Mouse (Mus musculus) left cerebral cortex, adult 2 months (tissue): Measurements from ENCODE around the gene Dlx1. TPM values are rescaled to one million over a fixed set of nuclear protein-coding genes. Genes with fewer than 3 reads are reported as not detected.

Source experiments
- DNase-seq, 2 experiments: peaks; one replicate each; pipeline ENCODE4 v3.0.0; 2021 to 2022; ENCODE audit warnings: low spot score in 2 of 2, mixed read lengths in 1 of 2; ENCODE audit errors: extremely low spot score in 1 of 2
- H3K27ac ChIP-seq: fragments of 200-600 bp; 2 replicates; pipeline ENCODE4 v1.8.1; 2022
- H3K4me3 ChIP-seq: fragments of 200-600 bp; 2 replicates; pipeline ENCODE4 v1.8.1; 2022
- CTCF ChIP-seq: fragments of 200-600 bp; IDR thresholded peaks from 2 replicates; pipeline ENCODE4 v1.8.1; 2022; ENCODE audit warnings: antibody characterized with exemption, mild to moderate bottlenecking, moderate library complexity
- intact Hi-C: fragments of 180-260 bp; cut with DNase I; formaldehyde crosslinking; loops from one replicate; pipeline ENCODE4 v1.15.1; 2025
- total RNA-seq, 2 experiments: library from RNA; stranded (reverse); gene quantifications; 2 replicates each; pipeline ENCODE4 v1.2.3; 2021

Gene Dlx1
- total RNA-seq, 2 experiments from 2014 or later = 21.1 to 25.3 TPM

DNA sequence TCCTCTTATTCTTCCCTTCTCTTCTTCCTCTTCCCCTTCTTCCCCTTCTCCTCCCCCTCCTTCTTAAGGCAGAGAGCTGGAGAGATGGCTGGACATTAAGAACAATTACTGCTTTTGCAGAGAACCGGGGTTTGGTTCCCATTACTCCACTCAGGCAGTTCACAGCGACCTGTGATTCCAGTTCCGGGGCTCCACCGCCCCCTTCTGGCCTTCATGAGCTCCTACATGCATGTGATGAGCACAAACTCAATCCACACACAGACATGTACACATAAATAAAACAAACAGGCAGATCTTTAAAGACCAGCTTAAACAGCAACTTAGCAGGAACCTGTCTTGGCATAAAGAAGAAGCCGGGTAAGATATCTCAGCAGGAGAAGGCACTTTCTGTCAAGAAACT lies 28.2 kb downstream of the Dlx1 start:
- no peak overlapping the region for H3K27ac ChIP-seq
- no peak overlapping the region for H3K4me3 ChIP-seq
- intact Hi-C loops = loop anchor here (10.0 kb wide), 1 partner anchor 401 kb away; no protein-coding TSS in a partner anchor
- no peak; the same call in none of the 2 replicates for TF ChIP-seq CTCF
- DNase-seq = no peak

DNA sequence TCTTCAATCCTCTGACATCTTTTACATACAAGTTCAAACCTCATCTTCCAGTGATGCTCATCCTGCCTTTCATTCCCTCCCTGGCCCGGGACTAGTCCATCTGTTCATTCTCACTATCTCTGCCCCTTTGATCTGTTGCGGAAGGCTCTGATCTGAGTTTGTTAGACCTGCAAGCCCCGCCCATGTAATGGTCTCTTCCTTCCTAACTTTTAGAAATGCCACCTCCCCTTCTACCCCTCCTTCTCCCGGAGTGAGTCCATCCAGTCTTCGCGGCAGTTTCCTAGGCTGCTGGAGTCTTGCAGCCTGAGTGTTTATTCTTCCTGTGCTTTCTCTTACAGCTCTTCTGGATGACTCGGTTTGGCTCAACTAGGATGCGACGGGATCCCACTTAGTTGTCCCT lies 38.6 kb downstream of the Dlx1 start:
- TF ChIP-seq CTCF = no peak
- intact Hi-C loops = no loop called here
- DNase-seq = no peak
- no peak overlapping the region for H3K4me3 ChIP-seq
- no peak overlapping the region for H3K27ac ChIP-seq

DNA sequence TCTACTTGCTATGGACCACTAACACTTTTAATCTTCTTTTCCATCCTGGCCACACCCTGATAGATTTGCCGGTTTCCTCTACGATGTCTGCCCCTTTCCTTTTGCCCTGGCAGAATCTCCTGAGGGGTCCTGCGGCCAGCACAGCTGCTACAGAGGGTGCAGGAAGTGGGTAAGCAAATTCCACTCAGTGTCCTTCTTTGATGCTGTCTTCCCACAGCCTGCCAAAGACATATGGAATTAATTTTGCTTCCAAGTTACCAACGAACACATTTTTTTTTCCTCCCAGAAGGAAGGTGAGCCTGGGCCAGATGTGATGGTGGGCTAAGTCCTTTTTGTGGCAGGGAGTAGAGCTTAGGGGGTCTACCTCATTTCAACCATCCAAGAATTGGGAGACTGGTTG lies 45.8 kb downstream of the Dlx1 start:
- TF ChIP-seq CTCF = no peak
- no peak overlapping the region for H3K27ac ChIP-seq
- no peak for DNase-seq
- no peak overlapping the region for H3K4me3 ChIP-seq
- intact Hi-C loops = no loop called here

DNA sequence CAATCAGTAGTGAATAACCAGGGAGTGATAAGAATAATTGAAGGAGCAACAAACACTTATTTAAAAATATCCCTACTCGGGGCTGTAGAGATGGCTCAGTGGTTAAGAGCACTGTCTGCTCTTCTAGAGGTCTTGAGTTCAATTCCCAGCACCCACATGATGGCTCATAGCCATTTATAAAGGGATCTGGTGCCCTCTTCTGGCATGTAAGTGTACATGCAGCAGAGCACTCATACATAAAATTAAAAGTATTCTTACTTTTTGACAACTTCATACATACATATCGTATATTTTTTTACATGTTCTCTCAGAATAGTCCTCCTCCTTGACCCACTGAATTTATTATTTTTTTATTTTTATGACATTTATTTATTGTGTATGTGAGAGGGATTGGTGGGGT lies 49.1 kb downstream of the Dlx1 start:
- intact Hi-C loops = no loop called here
- Histone ChIP-seq H3K4me3 (no peak overlapping the region), H3K27ac (no peak overlapping the region)
- TF ChIP-seq CTCF = no peak; the same call in none of the 2 replicates
- DNase-seq = no peak

DNA sequence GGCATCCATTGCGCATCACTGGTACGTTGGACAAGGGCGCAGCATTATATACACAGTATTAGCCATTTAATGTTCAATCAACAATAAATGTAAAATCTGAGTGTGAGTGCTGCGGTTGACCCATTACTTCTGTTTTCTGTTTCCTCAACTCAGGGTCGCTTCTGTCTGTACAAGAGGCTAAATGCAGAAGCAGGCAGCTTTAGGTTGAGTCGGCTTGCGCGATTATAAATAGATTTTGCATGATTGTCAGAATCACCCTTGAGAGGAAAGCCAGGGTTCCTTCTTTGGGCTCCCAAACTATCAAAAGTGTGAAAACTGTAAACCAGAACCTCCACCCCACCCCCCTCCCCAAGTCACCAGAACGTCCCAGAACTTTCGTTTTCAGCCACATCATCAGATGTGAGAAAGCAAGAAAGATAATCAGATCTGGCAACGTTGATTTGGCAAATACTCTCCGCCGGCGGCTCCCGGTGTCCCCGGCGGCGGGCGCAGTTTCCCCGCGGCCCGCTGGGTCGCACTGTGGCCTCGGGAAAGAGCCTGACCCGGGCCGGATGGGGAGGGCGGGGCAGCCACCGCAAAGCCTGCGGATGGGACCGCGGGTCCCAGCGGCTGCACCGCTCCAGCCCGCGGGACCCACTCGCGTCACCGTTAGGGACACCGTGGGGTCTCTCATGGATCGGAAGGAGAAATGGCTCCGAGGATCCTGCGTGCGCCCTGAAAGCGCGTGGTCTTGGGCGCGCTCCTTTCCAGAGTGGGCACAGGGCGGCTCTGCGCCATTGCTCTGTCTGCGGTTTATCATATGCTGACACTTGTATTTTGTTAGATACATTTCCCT lies 52.9 kb downstream of the Dlx1 start:
- DNase-seq = peak; percentile 53 to 62
- intact Hi-C loops = loop anchor here (1.0 to 2.0 kb wide), 2 partner anchors 232 to 235 kb away; no protein-coding TSS in a partner anchor
- peak; percentile 66 for TF ChIP-seq CTCF
- H3K27ac ChIP-seq = no peak overlapping the region
- H3K4me3 ChIP-seq = peak overlapping the region; percentile 64

DNA sequence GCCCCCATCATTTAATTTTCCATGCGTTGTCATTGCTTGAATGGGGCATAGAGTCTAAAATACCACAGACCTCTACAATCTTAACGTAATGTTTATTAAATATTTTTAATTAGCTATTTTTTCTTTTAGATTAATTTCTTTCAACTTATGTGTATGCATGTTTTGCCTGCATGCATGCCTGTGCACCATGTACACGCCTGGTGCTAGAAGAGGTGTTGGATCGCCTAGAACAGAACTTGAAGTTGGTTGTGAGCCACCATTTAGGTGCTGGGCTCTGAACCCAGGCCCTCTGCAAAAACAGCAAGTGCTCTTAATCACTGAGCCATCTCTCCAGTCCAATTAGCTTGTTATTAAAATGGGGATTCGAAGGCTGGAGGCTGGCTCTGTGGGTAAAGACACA lies 53.6 kb downstream of the Dlx1 start:
- no peak for TF ChIP-seq CTCF
- DNase-seq = no peak
- peak overlapping the region; percentile 64 for H3K4me3 ChIP-seq
- intact Hi-C loops = loop anchor here (1.0 to 2.0 kb wide), 2 partner anchors 231 to 235 kb away; no protein-coding TSS in a partner anchor
- no peak overlapping the region for H3K27ac ChIP-seq

Other genes with a start within 250 kb of the Dlx1 start
- 100 to 1,000 TPM; 150 to 153 TPM for gene Slc25a12, start 160.4 kb upstream of the Dlx1 start, total RNA-seq
- 10 to 100 TPM; 16.0 to 18.3 TPM for gene Hat1, start 139.2 kb upstream of the Dlx1 start, total RNA-seq
- gene Metap1d, start 74.8 kb upstream of the Dlx1 start, total RNA-seq = 10 to 100 TPM; 18.9 to 20.2 TPM
- gene Dlx2, start 18.6 kb downstream of the Dlx1 start, total RNA-seq = 1 to 10 TPM; 5.7 to 6.9 TPM
- 10 to 100 TPM; 26.1 to 27.6 TPM for gene Itga6, start 217.5 kb downstream of the Dlx1 start, total RNA-seq